Mouse (Mus musculus) T-helper 2 cell (primary cell): ENCODE results near the gene Tldc2.

Experiments
- in situ Hi-C: fragments of 300-600 bp; cut with MboI, MseI; formaldehyde crosslinking; loops from one replicate; pipeline ENCODE4 v1.15.1; 2025; ENCODE audit warnings: high pct_unique_total_duplicates

The Tldc2 gene

GRCm38 (mm10) chr2:157078059-157078792 lies 8.6 kb upstream of the Tldc2 start:
- in situ Hi-C loops = no loop called here

- in situ Hi-C loops = no loop called here
Measured at GRCm38 (mm10) chr2:157078793-157079700, 7.8 kb upstream of the Tldc2 start, which contains the start of gene Soga1. Soga1 (minus strand) TSS chr2:157079254.

- in situ Hi-C loops = no loop called here
Measured at GRCm38 (mm10) chr2:157079701-157080180, 7.1 kb upstream of the Tldc2 start.

GRCm38 (mm10) chr2:157081331-157081730 lies 5.5 kb upstream of the Tldc2 start:
- in situ Hi-C loops = no loop called here

GRCm38 (mm10) chr2:157081960-157082359 lies 4.9 kb upstream of the Tldc2 start:
- in situ Hi-C loops = no loop called here

- in situ Hi-C loops = no loop called here
Measured at GRCm38 (mm10) chr2:157084831-157085585, 1.8 kb upstream of the Tldc2 start.

- in situ Hi-C loops = no loop called here
Measured at GRCm38 (mm10) chr2:157087536-157088317, 872 bp downstream of the Tldc2 start.

- in situ Hi-C loops = no loop called here
Measured at GRCm38 (mm10) chr2:157092024-157092423, 5.2 kb downstream of the Tldc2 start.

- in situ Hi-C loops = no loop called here
Measured at GRCm38 (mm10) chr2:157095005-157095755, 8.3 kb downstream of the Tldc2 start.

- in situ Hi-C loops = no loop called here
Measured at GRCm38 (mm10) chr2:157099532-157100318, 12.9 kb downstream of the Tldc2 start.

- in situ Hi-C loops = no loop called here
Measured at GRCm38 (mm10) chr2:157100319-157100605, 13.4 kb downstream of the Tldc2 start.

GRCm38 (mm10) chr2:157101650-157102049 lies 14.8 kb downstream of the Tldc2 start:
- in situ Hi-C loops = no loop called here

GRCm38 (mm10) chr2:157102256-157102655 lies 15.4 kb downstream of the Tldc2 start:
- in situ Hi-C loops = no loop called here

GRCm38 (mm10) chr2:157104454-157104853 lies 17.6 kb downstream of the Tldc2 start:
- in situ Hi-C loops = no loop called here

- in situ Hi-C loops = no loop called here
Measured at GRCm38 (mm10) chr2:157108236-157108635, 21.4 kb downstream of the Tldc2 start.

- in situ Hi-C loops = no loop called here
Measured at GRCm38 (mm10) chr2:157116964-157117363, 30.1 kb downstream of the Tldc2 start.

GRCm38 (mm10) chr2:157118556-157118955 lies 31.7 kb downstream of the Tldc2 start:
- in situ Hi-C loops = no loop called here

GRCm38 (mm10) chr2:157119075-157119474 lies 32.2 kb downstream of the Tldc2 start:
- in situ Hi-C loops = no loop called here

- in situ Hi-C loops = no loop called here
Measured at GRCm38 (mm10) chr2:157121766-157122165, 34.9 kb downstream of the Tldc2 start.

- in situ Hi-C loops = no loop called here
Measured at GRCm38 (mm10) chr2:157125246-157125645, 38.4 kb downstream of the Tldc2 start.
